Mouse (Mus musculus) erythroid progenitor cell, adult 5-6 weeks (primary cell): ENCODE measurements around the gene Ctdsp2. TPM values are rescaled to one million over a fixed set of nuclear protein-coding genes. Genes with fewer than 3 reads are reported as not detected.

Experiments used
- ATAC-seq: replicated peaks from 2 replicates; pipeline ENCODE4 v1.8.0; 2016; ENCODE audit warnings: moderate number of reproducible peaks, mild to moderate bottlenecking, moderate TSS enrichment, inconsistent platforms; ENCODE audit not compliant: poor library complexity, low FRiP score, severe bottlenecking
- total RNA-seq, 2 experiments: library from RNA; stranded (forward) in 1 of 2; stranded (reverse) in 1 of 2; fragments of 150-400 nt in 1 of 2; fragments of 186-747, 209-891 nt in 1 of 2; gene quantifications; 2 replicates each; pipeline versions ENCODE4 v1.2.3 to v1.2.4; 2015 to 2017; ENCODE audit warnings: low replicate concordance in 2 of 2

The Ctdsp2 gene
- total RNA-seq, 2 experiments from 2014 or later = 8.5 to 19.7 TPM

DNA sequence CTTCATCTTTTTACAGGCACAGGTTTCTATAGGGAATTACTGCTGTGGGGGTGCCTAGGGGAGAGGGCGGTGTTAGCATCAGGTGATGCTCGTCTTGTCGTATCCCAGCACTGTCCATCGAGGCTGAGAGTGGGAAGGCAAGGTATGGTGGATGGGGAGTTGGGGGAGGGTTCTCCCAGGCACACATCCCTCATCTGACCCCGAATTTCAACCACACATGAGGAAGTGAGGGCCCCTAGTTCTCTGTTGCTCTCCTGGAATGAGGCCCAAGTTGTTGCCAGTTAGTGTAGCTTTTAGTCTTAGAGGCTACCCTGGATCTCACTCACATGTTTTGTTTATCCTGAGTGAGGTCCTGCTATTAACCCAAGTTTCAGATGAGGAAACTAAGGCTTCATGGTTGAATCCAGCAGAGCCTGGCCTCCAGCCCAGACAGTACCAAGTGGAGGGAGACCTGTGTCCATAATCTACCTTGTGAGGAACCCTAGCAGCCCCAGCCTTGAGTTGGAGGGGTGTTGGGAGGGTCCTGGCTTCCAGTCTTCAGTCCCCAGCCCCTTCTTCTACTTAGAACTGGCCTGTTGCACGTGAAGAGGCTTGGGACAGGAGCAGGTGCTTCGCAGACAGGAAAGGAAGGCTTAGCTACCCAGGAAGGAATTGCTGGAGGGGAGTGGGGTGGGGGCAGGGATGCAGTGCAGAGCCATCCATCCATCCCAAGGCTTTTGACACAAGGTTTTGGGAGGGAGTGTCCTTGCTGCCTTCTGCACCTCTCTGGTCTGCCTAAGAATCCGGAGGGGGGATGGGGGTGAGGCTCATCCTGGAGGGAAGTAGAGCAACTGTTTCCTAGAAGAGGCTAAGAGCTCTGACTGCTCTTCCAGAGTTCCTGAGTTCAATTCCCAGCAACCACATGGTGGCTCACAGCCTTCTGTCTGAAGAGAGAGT is 8.9 kb downstream of the Ctdsp2 start:
- no peak for ATAC-seq

DNA sequence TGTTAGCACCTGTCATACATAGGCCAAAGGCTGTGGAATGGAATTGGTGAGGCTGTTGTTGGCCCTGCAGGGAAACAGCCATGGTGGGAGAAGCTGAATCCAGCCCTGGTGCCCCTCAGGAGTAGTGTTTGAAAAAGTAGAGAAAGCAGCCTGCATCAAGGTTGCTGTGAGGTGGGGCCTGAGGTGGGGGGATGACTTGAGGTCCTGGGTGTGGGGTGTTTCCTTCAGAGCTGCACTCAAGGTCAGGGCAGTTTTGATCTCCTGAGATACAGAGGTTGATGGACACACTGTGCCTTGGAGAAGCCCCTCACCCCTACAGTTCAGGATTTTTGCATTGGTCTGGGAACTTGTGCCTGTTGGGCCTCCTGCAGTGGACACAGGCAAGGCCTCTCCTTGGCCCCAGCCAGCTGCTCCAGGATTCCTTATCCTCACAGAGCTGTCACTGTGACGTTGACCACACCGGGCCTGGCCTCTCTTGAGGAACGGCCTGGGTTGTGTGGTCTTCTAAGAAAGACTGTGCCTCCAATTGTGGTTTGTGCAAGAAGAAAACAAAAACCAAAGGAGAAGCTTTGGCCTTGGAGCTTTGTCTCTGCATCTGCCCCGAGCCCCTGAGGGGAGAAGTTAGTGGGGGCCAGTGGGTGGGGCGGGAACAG is 10.1 kb downstream of the Ctdsp2 start:
- ATAC-seq = no peak

DNA sequence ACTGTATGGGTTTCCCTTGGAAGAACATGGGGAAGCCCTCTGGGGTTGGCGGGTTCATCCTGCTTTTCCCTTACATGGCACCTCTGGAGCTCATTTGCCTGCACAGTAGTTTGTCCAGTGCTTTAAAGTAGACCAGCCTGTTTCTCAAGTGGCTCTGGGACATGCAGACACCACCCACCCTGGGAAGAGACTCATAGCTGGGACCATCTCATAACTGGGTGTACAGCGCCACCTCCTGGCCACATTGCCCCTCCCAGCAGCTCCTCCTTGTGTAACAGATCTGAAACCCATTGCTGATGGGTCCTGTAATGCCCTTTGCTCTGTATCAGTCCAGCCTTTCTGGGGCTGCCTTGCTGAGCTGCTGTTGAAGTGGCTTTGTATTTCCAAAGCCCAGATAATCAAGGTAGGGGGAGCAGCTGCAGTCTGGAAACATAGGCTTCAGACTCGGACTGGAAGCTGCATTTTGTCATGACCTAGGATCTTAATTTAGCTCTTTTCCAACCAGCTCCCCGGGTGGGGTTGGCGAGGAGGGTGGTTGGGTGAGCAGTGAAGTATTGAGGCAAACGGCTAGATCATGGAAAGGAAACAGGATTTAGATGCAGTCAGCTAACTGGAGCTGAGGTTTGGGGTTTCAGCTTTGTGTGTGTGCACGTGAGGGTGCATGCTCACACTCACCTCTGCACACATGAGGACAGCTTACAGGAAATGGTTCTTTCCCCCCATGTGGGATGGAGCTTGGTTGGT is 12.0 kb downstream of the Ctdsp2 start:
- no peak for ATAC-seq

DNA sequence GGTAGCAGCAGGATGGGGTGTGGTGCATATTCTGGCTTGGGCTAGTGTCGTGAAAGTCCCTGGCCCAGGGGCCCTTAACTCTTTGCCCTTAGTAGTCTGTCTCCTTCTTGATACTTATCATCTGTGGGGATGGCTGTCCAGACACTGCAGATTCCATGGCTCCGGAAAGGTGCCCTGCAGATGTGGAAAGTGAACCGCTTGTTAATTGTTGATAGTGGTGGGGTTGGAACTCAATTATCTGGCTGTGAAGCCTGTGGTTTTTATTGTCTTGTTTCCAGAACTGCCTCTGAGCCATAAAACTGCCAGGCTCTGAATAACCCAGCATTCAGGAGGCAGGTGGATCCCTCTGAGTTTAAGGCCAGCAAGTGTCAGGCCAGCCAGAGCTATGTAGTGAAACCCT is 13.2 kb downstream of the Ctdsp2 start:
- ATAC-seq = no peak

DNA sequence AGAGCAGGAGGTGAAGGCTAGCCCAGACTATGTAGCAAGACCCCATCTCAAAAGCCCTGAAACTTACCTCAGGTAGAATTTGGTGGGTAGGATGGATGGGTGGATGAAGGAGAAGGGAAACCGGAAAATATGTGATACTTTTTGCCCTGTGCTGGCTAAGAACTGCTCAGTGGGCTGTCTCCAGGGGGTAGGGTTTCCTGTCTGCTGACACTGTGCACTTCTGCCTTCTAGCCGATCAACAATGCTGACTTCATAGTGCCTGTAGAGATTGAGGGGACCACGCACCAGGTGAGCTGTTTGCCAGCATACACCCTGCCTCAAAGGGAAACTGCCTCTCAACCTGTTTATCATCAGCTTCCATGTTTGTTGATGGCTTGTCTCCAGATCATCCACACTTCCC is 15.1 kb downstream of the Ctdsp2 start:
- ATAC-seq = no peak

DNA sequence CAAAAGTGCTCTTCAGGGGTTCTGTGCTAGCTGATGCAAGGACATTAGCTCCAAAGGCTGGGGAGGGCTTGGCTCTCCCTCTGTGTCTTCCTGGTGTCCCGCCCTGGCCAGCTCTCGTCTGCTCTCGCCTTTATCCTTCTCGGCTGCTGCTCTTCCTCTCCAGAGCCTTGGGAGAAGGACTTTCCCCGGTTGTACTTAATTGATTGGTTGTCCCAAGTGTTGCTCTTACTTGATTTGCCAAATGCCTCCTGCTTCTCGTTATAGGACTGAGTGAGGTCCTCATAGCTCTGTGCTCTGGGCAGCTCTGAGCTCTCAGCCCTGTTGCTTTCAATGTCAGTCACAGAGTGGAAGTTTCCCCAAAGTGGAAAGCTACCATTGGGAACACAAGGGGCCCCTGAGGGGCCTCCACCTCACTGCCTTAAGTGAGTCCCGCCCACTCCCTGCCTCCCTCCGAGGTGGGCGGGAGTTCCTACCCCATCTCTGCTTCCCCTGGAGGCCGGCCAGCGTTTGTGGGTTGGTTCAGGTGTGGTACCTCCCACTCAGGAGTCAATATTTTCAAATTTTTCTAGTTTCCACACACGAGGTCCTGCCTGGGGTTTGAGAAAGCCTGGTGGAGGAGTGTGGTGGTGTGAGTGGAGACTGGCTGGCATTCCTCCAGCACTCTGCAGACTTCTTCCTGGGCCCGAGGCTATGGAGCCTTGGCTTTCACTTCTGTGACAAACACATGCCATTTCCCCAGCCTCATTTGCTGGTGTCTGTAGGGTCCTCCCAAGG is 19.0 kb downstream of the Ctdsp2 start:
- no peak for ATAC-seq

DNA sequence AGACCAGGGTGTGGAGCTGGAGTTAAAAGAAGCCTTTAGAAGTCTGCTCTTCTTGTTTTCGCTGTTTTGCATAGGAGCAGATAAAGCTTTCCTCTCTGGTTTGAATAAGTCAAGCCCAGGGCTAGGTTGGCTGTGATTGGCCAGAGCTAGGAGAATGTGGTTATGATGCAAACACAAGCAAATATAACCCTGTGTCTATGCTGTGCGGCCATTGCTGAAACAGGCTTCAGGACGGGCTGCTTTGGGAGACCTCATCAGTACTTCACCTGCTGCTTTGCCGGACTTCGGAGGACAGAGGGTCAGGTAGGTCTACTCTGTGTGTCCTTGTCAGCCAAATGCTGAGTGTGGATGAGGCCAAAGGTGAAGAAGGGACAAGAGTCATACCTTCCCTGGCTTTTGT is 22.0 kb downstream of the Ctdsp2 start, which contains the start of gene Avil:
Gene Avil (plus strand): TSS at position 181 of the 400 bp plus-strand sequence.
- ATAC-seq = no peak

DNA sequence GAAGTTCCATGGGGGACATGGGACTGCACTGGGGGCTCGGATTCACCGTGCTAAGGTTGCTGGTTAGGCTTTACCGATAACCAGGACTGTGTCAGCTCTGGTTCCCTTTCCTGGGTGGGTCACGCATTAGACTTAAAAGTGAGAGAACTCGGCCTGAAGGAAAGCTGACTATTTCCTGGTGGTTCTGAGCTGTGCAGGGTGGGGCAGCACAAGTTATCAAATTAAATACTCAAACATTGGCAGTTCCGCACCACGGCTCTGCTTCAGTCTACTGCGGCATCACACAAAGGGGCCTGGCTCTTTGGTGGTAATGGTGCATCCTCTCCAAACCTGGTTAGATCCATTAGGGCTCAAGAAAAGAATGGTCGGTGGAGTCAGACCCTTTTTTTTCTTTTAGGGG is 22.8 kb downstream of the Ctdsp2 start:
- no peak for ATAC-seq

DNA sequence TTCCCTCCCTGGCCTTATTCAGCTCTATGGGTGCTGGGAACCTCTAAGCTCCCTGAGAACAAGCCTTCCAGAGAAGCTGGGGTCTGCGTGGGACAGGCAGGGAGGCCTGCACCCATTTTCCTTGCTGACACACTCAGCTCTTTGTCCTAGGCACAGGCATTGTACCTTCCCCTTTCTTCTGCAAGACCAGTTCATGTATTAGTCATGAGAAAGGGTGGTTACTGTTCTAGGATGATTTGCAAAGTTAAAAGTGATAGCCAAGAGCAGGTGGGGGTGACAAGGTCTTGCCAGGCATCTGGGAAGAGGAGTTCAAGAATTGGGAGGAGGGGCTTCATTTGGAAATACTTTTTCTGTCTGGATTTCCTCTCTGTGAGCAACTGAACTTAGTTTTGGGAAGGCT is 23.5 kb downstream of the Ctdsp2 start:
- no peak for ATAC-seq

DNA sequence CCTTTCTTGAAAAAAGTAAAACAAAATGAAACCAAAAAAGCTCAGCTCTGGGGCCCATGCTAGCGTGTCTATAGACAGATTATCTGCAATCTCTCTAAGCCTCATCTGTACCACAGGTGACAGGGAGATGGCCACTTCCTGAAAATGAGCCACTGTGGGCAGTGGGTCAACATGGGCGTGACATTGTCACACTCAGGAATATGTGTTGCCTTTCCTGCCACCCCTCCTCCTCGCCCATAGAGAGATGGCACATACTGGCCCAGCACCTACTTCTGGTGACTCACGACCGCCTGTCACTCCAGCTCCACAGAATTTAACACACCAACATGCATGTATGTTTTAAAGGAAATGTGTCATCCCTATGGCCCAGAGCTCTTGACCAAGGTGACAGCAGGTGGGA is 24.2 kb downstream of the Ctdsp2 start:
- no peak for ATAC-seq

DNA sequence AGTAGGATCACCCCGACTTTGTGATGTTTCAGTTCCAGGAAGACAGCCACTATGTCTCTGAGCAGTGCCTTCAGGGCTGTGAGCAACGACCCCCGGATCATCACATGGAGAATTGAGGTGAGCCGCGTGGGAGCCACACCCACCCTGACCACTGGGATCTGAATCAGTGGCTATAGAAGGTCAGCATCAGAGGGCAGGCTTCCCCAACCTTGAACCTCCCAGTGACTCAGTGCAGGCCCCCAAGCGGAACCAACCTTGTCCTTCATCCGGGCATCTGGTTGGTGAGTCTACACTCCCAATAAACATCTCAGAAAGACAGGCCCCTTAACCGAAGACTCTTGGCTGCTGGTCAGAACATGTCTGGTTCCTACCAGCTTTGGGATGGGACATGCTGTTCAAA is 24.8 kb downstream of the Ctdsp2 start:
- no peak for ATAC-seq

DNA sequence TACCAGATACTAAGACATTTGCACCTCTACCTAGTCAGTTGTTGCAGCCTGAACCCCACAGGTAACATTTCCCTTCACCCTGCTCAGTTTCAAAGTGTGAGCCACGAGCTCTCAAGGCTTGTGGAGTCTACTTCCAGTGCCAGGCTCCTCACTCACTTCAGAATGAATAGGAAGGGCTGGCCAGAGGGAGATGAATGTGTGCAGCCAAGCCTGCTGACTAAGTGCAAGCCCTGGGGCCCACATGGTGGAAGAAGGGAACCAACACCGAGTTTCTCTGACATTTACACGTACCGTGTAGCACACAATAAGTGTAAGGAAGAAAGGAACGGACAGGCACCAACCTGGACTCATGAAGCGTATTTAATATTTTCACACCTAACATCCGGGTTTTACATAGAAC is 25.3 kb downstream of the Ctdsp2 start:
- ATAC-seq = no peak

DNA sequence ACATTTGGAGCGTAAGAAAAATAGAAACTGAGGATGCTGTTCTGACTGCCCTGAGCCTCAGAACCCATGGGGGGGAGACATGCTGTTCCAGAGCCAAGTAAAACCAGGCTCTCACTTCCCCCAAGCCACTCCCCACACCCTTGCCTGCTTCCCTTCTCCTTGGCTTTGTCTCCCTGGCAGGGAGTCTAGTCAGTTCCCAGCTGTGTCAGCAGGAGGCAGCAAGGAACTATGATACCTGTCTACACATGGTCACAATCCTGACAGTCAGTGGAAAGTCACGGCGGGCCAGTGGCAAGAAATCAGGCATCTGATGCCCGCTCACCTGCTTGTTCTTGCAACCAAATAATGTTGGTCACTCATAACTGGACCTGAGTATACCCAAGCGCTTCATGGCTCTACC is 38.0 kb downstream of the Ctdsp2 start:
- no peak for ATAC-seq

DNA sequence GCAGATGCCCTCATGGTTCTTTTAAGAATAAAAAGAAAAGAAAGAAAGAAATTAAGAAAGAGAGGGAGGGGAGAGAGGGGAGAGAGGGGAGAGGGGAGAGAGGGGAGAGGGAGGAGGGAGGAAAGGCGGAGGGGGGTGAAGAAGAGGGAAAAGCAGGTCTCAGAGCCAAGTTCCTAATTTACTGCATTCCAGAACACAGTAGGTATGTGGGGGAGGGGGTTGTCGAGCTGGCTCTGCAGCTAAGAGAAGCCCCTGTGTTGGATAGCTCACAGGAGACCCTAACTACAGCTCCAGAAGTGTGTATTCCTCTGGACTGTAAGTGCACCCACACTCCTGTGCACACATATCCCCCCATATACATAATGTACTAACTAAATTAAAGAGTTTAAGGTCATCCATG is 38.6 kb downstream of the Ctdsp2 start:
- ATAC-seq = no peak

DNA sequence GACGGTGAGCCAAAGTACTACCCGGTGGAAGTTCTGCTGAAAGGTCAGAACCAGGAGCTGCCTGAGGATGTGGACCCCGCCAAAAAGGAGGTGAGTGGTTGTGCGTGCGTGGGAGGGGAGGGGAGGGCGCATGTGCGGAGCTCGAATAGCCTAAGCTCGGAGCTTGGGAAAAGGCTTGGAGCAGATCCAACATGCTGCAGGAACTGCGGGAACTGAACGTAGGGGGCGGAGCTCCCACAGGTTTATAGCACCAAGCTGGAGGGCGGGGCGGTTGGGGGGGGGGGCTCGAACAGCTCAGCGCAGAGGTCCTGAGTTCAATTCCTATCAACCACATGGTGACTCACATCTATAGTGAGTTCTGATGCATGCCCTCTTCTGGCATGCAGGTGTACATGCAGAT is 39.9 kb downstream of the Ctdsp2 start:
- no peak for ATAC-seq

DNA sequence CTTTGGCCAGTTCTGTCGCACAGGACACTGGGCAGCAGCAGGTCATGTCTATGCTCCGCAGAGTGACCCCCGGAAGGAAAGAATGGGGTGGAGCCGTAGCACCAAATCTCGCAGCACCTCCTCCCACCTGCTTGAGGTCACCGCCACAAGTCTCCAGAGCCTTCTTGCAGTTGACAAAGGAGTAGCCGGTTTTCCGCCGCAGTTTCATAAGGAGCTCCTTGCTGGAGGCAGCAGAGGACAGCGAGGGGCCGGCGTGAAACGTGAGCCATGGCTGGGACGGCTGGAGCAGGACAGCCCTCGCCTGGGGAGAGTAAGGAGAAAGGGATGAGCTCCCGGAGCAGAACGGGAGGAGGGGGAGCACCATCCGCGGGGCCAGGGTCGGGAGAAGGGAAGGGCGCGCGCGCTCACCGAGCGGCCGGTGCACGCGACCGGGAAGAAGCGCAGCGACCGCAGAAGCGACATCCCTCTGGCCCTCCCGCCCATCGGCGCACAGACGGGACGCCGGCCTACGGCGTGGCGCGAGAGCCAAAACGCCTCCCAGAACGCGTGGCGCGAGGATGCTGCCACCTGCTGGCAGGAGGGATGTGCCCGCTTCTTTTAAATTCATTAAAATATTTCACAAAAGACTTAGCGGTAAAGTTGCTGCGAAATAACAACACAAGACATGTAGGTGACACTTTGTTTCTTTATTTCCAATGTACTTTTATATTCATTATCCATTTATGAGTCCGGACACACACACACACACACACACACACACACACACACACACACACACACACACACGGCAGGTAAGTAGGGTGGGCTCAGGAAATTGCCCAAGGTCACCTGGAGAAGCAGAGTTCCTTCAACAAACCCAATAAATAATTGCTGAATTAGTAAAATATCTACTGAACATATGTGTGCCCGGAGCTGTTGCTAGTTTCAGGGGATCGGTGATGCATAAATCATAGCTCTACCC is 52.1 kb downstream of the Ctdsp2 start, which contains the start of gene Tsfm:
Gene Tsfm (minus strand): TSS at position 505 of the 961 bp plus-strand sequence.
- peak; percentile 99 for ATAC-seq

DNA sequence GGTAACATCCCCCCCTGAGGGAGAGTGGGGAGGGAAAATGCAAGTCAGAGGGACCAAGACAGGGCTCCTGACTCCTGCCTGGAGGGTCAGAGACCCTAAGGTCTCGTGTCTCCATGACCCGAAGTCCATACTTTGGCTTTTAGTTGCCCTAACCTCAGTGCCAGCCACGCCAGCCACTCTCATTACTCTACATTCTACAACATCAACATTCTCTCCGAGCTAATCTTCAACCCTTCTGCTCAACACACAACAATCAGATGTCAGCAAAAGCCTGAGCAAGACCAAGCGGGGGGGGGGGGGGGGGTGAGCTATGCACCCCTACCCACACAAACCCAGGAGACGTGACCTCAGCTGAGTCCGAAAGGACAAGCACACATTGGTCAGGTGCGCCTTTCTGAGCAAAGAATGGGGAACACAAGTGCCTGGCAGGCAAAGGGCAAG is 54.8 kb downstream of the Ctdsp2 start:
- ATAC-seq = no peak

DNA sequence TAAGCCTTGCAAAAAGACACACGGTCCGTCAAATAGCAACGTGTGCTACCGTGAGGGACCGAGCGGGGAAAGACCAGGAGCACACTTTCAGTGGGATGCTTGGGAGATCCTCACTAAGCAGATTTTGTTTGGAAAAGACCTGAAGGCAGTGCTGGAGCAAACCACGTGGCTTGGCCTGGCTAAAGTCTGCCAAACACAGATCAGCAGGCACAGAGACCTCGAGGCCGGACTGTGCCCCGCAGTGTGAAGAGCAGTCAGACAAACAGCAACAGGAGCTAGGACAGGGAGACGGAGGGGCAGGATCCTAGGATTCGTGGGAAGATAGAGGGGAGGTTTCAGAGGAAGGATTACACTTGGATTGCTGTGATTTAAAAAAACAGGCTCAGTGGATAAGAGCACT is 57.8 kb downstream of the Ctdsp2 start:
- ATAC-seq = no peak

DNA sequence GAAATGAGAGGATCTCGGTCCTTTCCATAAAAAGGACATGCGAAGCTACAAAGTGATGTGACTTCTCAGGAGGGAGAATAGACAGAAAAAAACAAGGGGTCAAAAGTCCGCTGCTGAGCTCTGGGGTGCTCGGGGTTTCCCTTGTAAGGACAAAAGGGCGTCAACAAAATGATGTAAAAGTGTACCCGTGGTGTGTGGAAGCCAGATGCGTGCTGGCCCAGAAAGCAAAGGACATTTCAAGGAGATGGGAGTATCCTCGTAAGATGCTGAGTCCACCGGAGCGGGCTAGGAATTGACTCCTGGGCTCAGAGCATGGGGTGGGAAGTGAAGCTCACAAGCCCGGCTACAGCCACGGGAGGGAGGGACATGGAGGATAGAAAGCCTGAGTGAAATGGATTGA is 59.1 kb downstream of the Ctdsp2 start:
- no peak for ATAC-seq
